Mouse (Mus musculus) MEL (cell line): ENCODE measurements around the gene Gm17606. TPM values are rescaled to one million over a fixed set of nuclear protein-coding genes. Genes with fewer than 3 reads are reported as not detected.

Experiments
- DNase-seq: peaks from one replicate; pipeline ENCODE4 v3.0.0; 2011; ENCODE audit warnings: low read depth, low spot score
- H3K27ac ChIP-seq: 2 replicates; pipeline ENCODE4 v1.5.1; 2012; ENCODE audit warnings: low read depth, mild to moderate bottlenecking, control low read depth, low read length, moderate library complexity; ENCODE audit not compliant: control insufficient read depth
- H3K27me3 ChIP-seq, 2 experiments: fragments of 150-350 bp in 1 of 2; sonication (generic) in 1 of 2; 2 replicates each; pipeline ENCODE4 v1.6.1; 2012; ENCODE audit warnings: low read length in 2 of 2, mild to moderate bottlenecking in 2 of 2, improper control_type of control experiment in 1 of 2, moderate library complexity in 1 of 2; ENCODE audit not compliant: insufficient read depth in 2 of 2, control insufficient read depth in 1 of 2
- H3K36me3 ChIP-seq, 2 experiments: 2 replicates each; pipeline ENCODE4 v1.6.1; 2012 to 2014; ENCODE audit warnings: low read length in 2 of 2, improper control_type of control experiment in 1 of 2, inconsistent platforms in 1 of 2, mild to moderate bottlenecking in 1 of 2; ENCODE audit not compliant: insufficient read depth in 2 of 2, control insufficient read depth in 1 of 2
- H3K4me1 ChIP-seq, 2 experiments: fragments of 150-350 bp in 1 of 2; sonication (generic) in 1 of 2; 2 replicates each; pipeline ENCODE4 v1.6.1; 2012; ENCODE audit warnings: low read length in 2 of 2, improper control_type of control experiment in 1 of 2, mild to moderate bottlenecking in 1 of 2; ENCODE audit not compliant: insufficient read depth in 2 of 2, control insufficient read depth in 1 of 2
- H3K4me3 ChIP-seq, 2 experiments: fragments of 150-350 bp in 1 of 2; sonication (generic) in 1 of 2; 2 replicates each; pipeline ENCODE4 v1.5.1; 2012; ENCODE audit warnings: low read depth in 2 of 2, low read length in 2 of 2, mild to moderate bottlenecking in 2 of 2, moderate library complexity in 2 of 2, control low read depth in 1 of 2, improper control_type of control experiment in 1 of 2; ENCODE audit not compliant: control insufficient read depth in 1 of 2, insufficient read depth in 1 of 2
- H3K79me2 ChIP-seq: 2 replicates; pipeline ENCODE4 v1.6.1; 2012; ENCODE audit warnings: mild to moderate bottlenecking, low read length, moderate library complexity; ENCODE audit not compliant: control insufficient read depth, poor library complexity, insufficient read depth
- H3K9ac ChIP-seq: 2 replicates; pipeline ENCODE4 v1.6.1; 2012; ENCODE audit warnings: low read depth, mild to moderate bottlenecking, control low read depth, low read length, moderate library complexity; ENCODE audit not compliant: control insufficient read depth, poor library complexity, severe bottlenecking
- H3K9me3 ChIP-seq: fragments of 150-350 bp; sonication (generic); replicated peaks from 2 replicates; pipeline ENCODE4 v1.6.1; 2012; ENCODE audit warnings: mild to moderate bottlenecking, low read length, improper control_type of control experiment, moderate library complexity; ENCODE audit not compliant: insufficient read depth
- BHLHE40 ChIP-seq: IDR thresholded peaks from 2 replicates; pipeline ENCODE4 v1.6.1; 2012; ENCODE audit warnings: low read depth, mild to moderate bottlenecking, inconsistent platforms, low read length, improper control_type of control experiment, borderline replicate concordance
- CHD2 ChIP-seq: IDR thresholded peaks from 2 replicates; pipeline ENCODE4 v1.6.1; 2011; ENCODE audit warnings: low read length, improper control_type of control experiment
- CTCF ChIP-seq, 3 experiments: IDR thresholded peaks in 2 of 3; conservative IDR thresholded peaks in 1 of 3; 2 replicates each; pipeline ENCODE4 v1.5.1; 2011 to 2012; ENCODE audit warnings: low read length in 3 of 3, low read depth in 2 of 3, mild to moderate bottlenecking in 2 of 3, improper control_type of control experiment in 1 of 3, inconsistent platforms in 1 of 3, mixed read lengths in 1 of 3, moderate library complexity in 1 of 3; ENCODE audit not compliant: control insufficient read depth in 1 of 3, insufficient read depth in 1 of 3, poor library complexity in 1 of 3, severe bottlenecking in 1 of 3
- E2F4 ChIP-seq: IDR thresholded peaks from 2 replicates; pipeline ENCODE4 v1.6.1; 2011; ENCODE audit warnings: low read depth, low read length, improper control_type of control experiment, borderline replicate concordance
- ELF1 ChIP-seq: IDR thresholded peaks from 2 replicates; pipeline ENCODE4 v1.6.1; 2014; ENCODE audit warnings: low read depth, mild to moderate bottlenecking, inconsistent platforms, low read length, improper control_type of control experiment, moderate library complexity
- ETS1 ChIP-seq: IDR thresholded peaks from 2 replicates; pipeline ENCODE4 v1.6.1; 2012; ENCODE audit warnings: low read depth, mild to moderate bottlenecking, inconsistent platforms, low read length, improper control_type of control experiment, moderate library complexity
- GABPA ChIP-seq: IDR thresholded peaks from 2 replicates; pipeline ENCODE4 v1.6.1; 2012; ENCODE audit warnings: low read depth, mild to moderate bottlenecking, inconsistent platforms, low read length, improper control_type of control experiment, moderate library complexity
- GATA1 ChIP-seq: IDR thresholded peaks from 2 replicates; pipeline ENCODE4 v1.6.1; 2011; ENCODE audit warnings: low read depth, low read length, improper control_type of control experiment
- HCFC1 ChIP-seq: IDR thresholded peaks from 2 replicates; pipeline ENCODE4 v1.6.1; 2012; ENCODE audit warnings: low read depth, mild to moderate bottlenecking, inconsistent platforms, low read length, improper control_type of control experiment, moderate library complexity
- JUND ChIP-seq: IDR thresholded peaks from 2 replicates; pipeline ENCODE4 v1.6.1; 2011; ENCODE audit warnings: low read depth, mild to moderate bottlenecking, improper control_type of control experiment, low read length
- MAFK ChIP-seq: IDR thresholded peaks from 2 replicates; pipeline ENCODE4 v1.6.1; 2011; ENCODE audit warnings: low read depth, mild to moderate bottlenecking, low read length, improper control_type of control experiment, borderline replicate concordance
- MAX ChIP-seq: IDR thresholded peaks from 2 replicates; pipeline ENCODE4 v1.6.1; 2011; ENCODE audit warnings: low read length, improper control_type of control experiment
- MAZ ChIP-seq: IDR thresholded peaks from 2 replicates; pipeline ENCODE4 v1.6.1; 2012; ENCODE audit warnings: low read depth, mild to moderate bottlenecking, inconsistent platforms, low read length, improper control_type of control experiment
- MXI1 ChIP-seq: IDR thresholded peaks from 2 replicates; pipeline ENCODE4 v1.6.1; 2011; ENCODE audit warnings: mild to moderate bottlenecking, low read depth, low read length, improper control_type of control experiment
- NELFE ChIP-seq: IDR thresholded peaks from 2 replicates; pipeline ENCODE4 v1.6.1; 2011; ENCODE audit warnings: low read depth, low read length, improper control_type of control experiment
- POLR2A ChIP-seq, 2 experiments: IDR thresholded peaks; 2 replicates each; pipeline ENCODE4 v1.6.1; 2011 to 2012; ENCODE audit warnings: low read length in 2 of 2, mild to moderate bottlenecking in 2 of 2, control low read depth in 1 of 2, improper control_type of control experiment in 1 of 2, low read depth in 1 of 2, moderate library complexity in 1 of 2; ENCODE audit not compliant: control insufficient read depth in 1 of 2, insufficient read depth in 1 of 2, poor library complexity in 1 of 2
- POLR2AphosphoS2 ChIP-seq: IDR thresholded peaks from 2 replicates; pipeline ENCODE4 v1.6.1; 2011; ENCODE audit warnings: low read length, improper control_type of control experiment
- POLR2AphosphoS5 ChIP-seq: IDR thresholded peaks from 2 replicates; pipeline ENCODE4 v1.6.1; 2012; ENCODE audit warnings: low read depth, borderline replicate concordance, mild to moderate bottlenecking, inconsistent platforms, low read length, moderate library complexity, mixed read lengths
- RAD21 ChIP-seq: IDR thresholded peaks from 2 replicates; pipeline ENCODE4 v1.6.1; 2011; ENCODE audit warnings: mild to moderate bottlenecking, low read depth, low read length, improper control_type of control experiment
- RCOR1 ChIP-seq: IDR thresholded peaks from 2 replicates; pipeline ENCODE4 v1.6.1; 2012; ENCODE audit warnings: low read depth, mild to moderate bottlenecking, inconsistent platforms, low read length, improper control_type of control experiment
- SIN3A ChIP-seq: IDR thresholded peaks from 2 replicates; pipeline ENCODE4 v1.6.1; 2012; ENCODE audit warnings: low read length, improper control_type of control experiment, inconsistent platforms
- TAL1 ChIP-seq: IDR thresholded peaks from 2 replicates; pipeline ENCODE4 v1.6.1; 2012; ENCODE audit warnings: mild to moderate bottlenecking, inconsistent platforms, low read length, moderate library complexity, mixed read lengths
- TBP ChIP-seq: IDR thresholded peaks from 2 replicates; pipeline ENCODE4 v1.8.0; 2011; ENCODE audit warnings: low read depth, low read length, improper control_type of control experiment
- UBTF ChIP-seq: IDR thresholded peaks from 2 replicates; pipeline ENCODE4 v1.6.1; 2012; ENCODE audit warnings: low read depth, mild to moderate bottlenecking, inconsistent platforms, low read length, improper control_type of control experiment, moderate library complexity, borderline replicate concordance; ENCODE audit not compliant: insufficient read depth
- USF1 ChIP-seq: IDR thresholded peaks from 2 replicates; pipeline ENCODE4 v1.6.1; 2014; ENCODE audit warnings: low read depth, mild to moderate bottlenecking, inconsistent platforms, low read length, improper control_type of control experiment, moderate library complexity
- USF2 ChIP-seq, 2 experiments: IDR thresholded peaks; 2 replicates each; pipeline ENCODE4 v1.6.1; 2011 to 2012; ENCODE audit warnings: improper control_type of control experiment in 2 of 2, low read length in 2 of 2, borderline replicate concordance in 1 of 2, inconsistent platforms in 1 of 2, low read depth in 1 of 2, mild to moderate bottlenecking in 1 of 2; ENCODE audit not compliant: insufficient read depth in 1 of 2
- ZC3H11A ChIP-seq: IDR thresholded peaks from 2 replicates; pipeline ENCODE4 v1.6.1; 2012; ENCODE audit warnings: low read depth, mild to moderate bottlenecking, inconsistent platforms, low read length, improper control_type of control experiment
- ZKSCAN1 ChIP-seq: IDR thresholded peaks from 2 replicates; pipeline ENCODE4 v1.6.1; 2012; ENCODE audit warnings: low read depth, mild to moderate bottlenecking, inconsistent platforms, low read length, improper control_type of control experiment, moderate library complexity
- ZNF384 ChIP-seq: IDR thresholded peaks from 2 replicates; pipeline ENCODE4 v1.6.1; 2012; ENCODE audit warnings: low read depth, mild to moderate bottlenecking, inconsistent platforms, low read length, improper control_type of control experiment
- polyA plus RNA-seq, 2 experiments: library from polyadenylated mRNA; stranded (reverse) in 1 of 2; unstranded in 1 of 2; fragments of >175 nt in 1 of 2; fragments of >200 nt in 1 of 2; gene quantifications; 2 replicates each; pipeline versions ENCODE4 v1.2.1 to v1.2.4; 2012; ENCODE audit warnings: low replicate concordance in 2 of 2, low read depth in 1 of 2; ENCODE audit not compliant: insufficient read length in 2 of 2, insufficient read depth in 1 of 2, missing spikeins in 1 of 2
- total RNA-seq: library from RNA; depleted of rRNA; stranded (reverse); fragments of 300-350 nt; gene quantifications from 2 replicates; pipeline ENCODE4 v1.2.3, GENCODE M21; 2012

The Gm17606 gene
- total and polyA plus RNA-seq, 3 experiments, result 0.99 TPM; not detected in 2

- no peak overlapping the region for H3K4me3 ChIP-seq
- no peaks in the 10 kb centered on the region; a peak in 1 of 4 replicates for H3K36me3 ChIP-seq
- H3K4me1 ChIP-seq, result peaks cover 4% of the 10 kb centered on the region in 2 experiments; a peak in 2 of 4 replicates
- H3K79me2 ChIP-seq, result no peaks in the 10 kb centered on the region; the same call in 1 of the 2 replicates
- no peaks in the 10 kb centered on the region for H3K27me3 ChIP-seq
- H3K9ac ChIP-seq, result no peak overlapping the region
- TF ChIP-seq ZKSCAN1 (no peak), TBP (no peak), CTCF (IDR thresholded peaks at IDR 0.05 in 2 of 3, conservative IDR thresholded peaks at IDR 0.05 in 1 of 3; ENCODE audit: control insufficient read depth in 1 of 3, insufficient read depth in 1 of 3, low read depth in 2 of 3, low read length in 3 of 3, poor library complexity in 1 of 3, severe bottlenecking in 1 of 3) (no peak), USF1 (no peak), POLR2AphosphoS2 (no peak), SIN3A (no peak), ELF1 (no peak), MXI1 (no peak), JUND (no peak), GABPA (no peak), UBTF (no peak), USF2 (IDR thresholded peaks at IDR 0.05; ENCODE audit: borderline replicate concordance in 1 of 2, insufficient read depth in 1 of 2, low read depth in 1 of 2, low read length in 2 of 2) (no peak), POLR2AphosphoS5 (no peak), NELFE (no peak), ETS1 (no peak), CHD2 (no peak), E2F4 (no peak), MAZ (no peak), POLR2A (IDR thresholded peaks at IDR 0.05; ENCODE audit: control insufficient read depth in 1 of 2, insufficient read depth in 1 of 2, low read depth in 1 of 2, low read length in 2 of 2, poor library complexity in 1 of 2) (no peak), RCOR1 (no peak)
- H3K9me3 ChIP-seq, result no peaks in the 10 kb centered on the region
- DNase-seq, result no peak
- no peak overlapping the region for H3K27ac ChIP-seq
Measured at GRCm38 (mm10) chr14:54640121-54640520, 631 bp upstream of the Gm17606 start.

GRCm38 (mm10) chr14:54641305-54641969 lies 685 bp downstream of the Gm17606 start, which contains the start of gene Cdh24:
TSS of gene Cdh24 (minus strand) at chr14:54641364.
- peak within 1 kb of the TSS; percentile 63 for H3K27ac ChIP-seq
- no peak for TF ChIP-seq POLR2AphosphoS5
- TF ChIP-seq ZNF384, result no peak
- peak; percentile 67 for TF ChIP-seq ZC3H11A
- peak; percentile 91; the same call in 1 of the 2 replicates for TF ChIP-seq POLR2AphosphoS2
- TF ChIP-seq MAZ, result peak; percentile 44; the same call in 1 of the 2 replicates
- no peak for TF ChIP-seq ELF1
- TF ChIP-seq RAD21, result peak; percentile 78
- TF ChIP-seq SIN3A, result no peak; the same call in 1 of the 2 replicates
- no peak for TF ChIP-seq USF2 (IDR thresholded peaks at IDR 0.05; ENCODE audit: borderline replicate concordance in 1 of 2, insufficient read depth in 1 of 2, low read depth in 1 of 2, low read length in 2 of 2)
- TF ChIP-seq E2F4, result no peak
- TF ChIP-seq USF1, result no peak
- TF ChIP-seq MAX, result no peak
- no peak for TF ChIP-seq TAL1
- 0 out of 2 replicates have a peak, but pooled peaks have one; percentile 17 for TF ChIP-seq UBTF
- TF ChIP-seq MAFK, result no peak
- no peak; a peak in 1 of 4 replicates for TF ChIP-seq POLR2A (IDR thresholded peaks at IDR 0.05; ENCODE audit: control insufficient read depth in 1 of 2, insufficient read depth in 1 of 2, low read depth in 1 of 2, low read length in 2 of 2, poor library complexity in 1 of 2)
- no peak for TF ChIP-seq GABPA
- TF ChIP-seq BHLHE40, result no peak
- peak; percentile 33; the same call in 1 of the 2 replicates for TF ChIP-seq HCFC1
- peak; percentile 58 for TF ChIP-seq GATA1

More at GRCm38 (mm10) chr14:54641305-54641969, 685 bp downstream of the Gm17606 start, which contains the start of gene Cdh24:
- peak; percentile 90 for DNase-seq
- no peaks in the 10 kb centered on the region for H3K9me3 ChIP-seq
- H3K4me1 ChIP-seq, result peaks cover 4% of the 10 kb centered on the region in 2 experiments; a peak in 2 of 4 replicates
- no peaks in the 10 kb centered on the region; a peak in 2 of 4 replicates for H3K36me3 ChIP-seq
- no peaks in the 10 kb centered on the region; the same call in 1 of the 2 replicates for H3K79me2 ChIP-seq
- no peaks in the 10 kb centered on the region for H3K27me3 ChIP-seq
- H3K9ac ChIP-seq, result peak within 1 kb of the TSS; percentile 77
- H3K4me3 ChIP-seq, result peak within 1 kb of the TSS; percentile 66 to 92
